Comparison of ENCODE assay signal across 20 mouse cellular contexts in genomic region chr11:22500771-22501566, GRCm38 (mm10).
"Had no signal": no experiment of that assay in that cellular context is flagged by ENCODE, and none has a peak within 500 bp of the region (broad histone marks: within the 10 kb centered on the region; RNA-seq: fewer than 3 reads in every experiment).

No protein-coding gene starts in this region.

- H3K36me3 ChIP-seq: intestine, embryonic 15.5 days; limb, embryonic 12.5 days; limb, embryonic 15.5 days; liver, embryonic 12.5 days; liver, embryonic 15.5 days; lung, embryonic 15.5 days; midbrain, embryonic 10.5 days; neural tube, embryonic 12.5 days; neural tube, embryonic 15.5 days had no signal

- H3K27ac ChIP-seq: intestine, embryonic 15.5 days; limb, embryonic 12.5 days; limb, embryonic 15.5 days; liver, embryonic 12.5 days; liver, embryonic 15.5 days; lung, embryonic 15.5 days; midbrain, embryonic 10.5 days; neural tube, embryonic 12.5 days; neural tube, embryonic 15.5 days; stomach, postnatal 0 days had no signal

- ATAC-seq: intestine, embryonic 15.5 days; liver, embryonic 12.5 days had no signal

- H3K9ac ChIP-seq: intestine, embryonic 15.5 days; limb, embryonic 12.5 days; limb, embryonic 15.5 days; liver, embryonic 12.5 days; liver, embryonic 15.5 days; lung, embryonic 15.5 days; neural tube, embryonic 12.5 days; neural tube, embryonic 15.5 days had no signal

- H3K27me3 ChIP-seq: intestine, embryonic 15.5 days; limb, embryonic 12.5 days; limb, embryonic 15.5 days; liver, embryonic 12.5 days; liver, embryonic 15.5 days; lung, embryonic 15.5 days; megakaryocyte, embryonic 14.5 days; neural tube, embryonic 12.5 days; neural tube, embryonic 15.5 days had no signal

- H3K4me2 ChIP-seq: intestine, embryonic 15.5 days; limb, embryonic 12.5 days; limb, embryonic 15.5 days; liver, embryonic 12.5 days; liver, embryonic 15.5 days; lung, embryonic 15.5 days; neural tube, embryonic 12.5 days; neural tube, embryonic 15.5 days had no signal

- H3K9me3 ChIP-seq: intestine, embryonic 15.5 days; limb, embryonic 12.5 days; liver, embryonic 12.5 days; liver, embryonic 15.5 days; lung, embryonic 15.5 days; midbrain, embryonic 10.5 days; neural tube, embryonic 12.5 days; neural tube, embryonic 15.5 days had no signal

- H3K4me1 ChIP-seq: intestine, embryonic 15.5 days; limb, embryonic 12.5 days; limb, embryonic 15.5 days; liver, embryonic 12.5 days; liver, embryonic 15.5 days; lung, embryonic 15.5 days; megakaryocyte, embryonic 14.5 days; neural tube, embryonic 12.5 days; neural tube, embryonic 15.5 days had no signal

- H3K4me3 ChIP-seq: intestine, embryonic 15.5 days; limb, embryonic 12.5 days; limb, embryonic 15.5 days; liver, embryonic 12.5 days; liver, embryonic 15.5 days; lung, embryonic 15.5 days; megakaryocyte, embryonic 14.5 days; midbrain, embryonic 10.5 days; neural tube, embryonic 12.5 days; neural tube, embryonic 15.5 days had no signal

- DNase-seq: kidney, adult 2 months; kidney, postnatal 10 days; left cerebral cortex, postnatal 4 days; midbrain, embryonic 14.5 days; right cerebral cortex, adult 18-20 months; right cerebral cortex, postnatal 14 days; right cerebral cortex, postnatal 4 days; thymus, adult 2 months; thymus, postnatal 14 days had no signal
